Mouse (Mus musculus): Measurements from ENCODE around the gene Reep3. TPM values are rescaled to one million over a fixed set of nuclear protein-coding genes. Genes with fewer than 3 reads are reported as not detected.

Gene Reep3
- polyA plus RNA-seq, 1 experiment: 14.7 TPM

GRCm38 (mm10) chr10:66973274-66973673, 123.5 kb downstream of the Reep3 start:
- no peak for TF ChIP-seq USF1 (IDR thresholded peaks at IDR 0.05; ENCODE audit: low read depth)
- no peak for TF ChIP-seq FOSL1 (IDR thresholded peaks at IDR 0.05; ENCODE audit: insufficient read depth, low read length, poor library complexity, severe bottlenecking)
- TF ChIP-seq MYOG (IDR thresholded peaks at IDR 0.05; ENCODE audit: control insufficient read depth, extremely low read depth, insufficient read length): no peak
- no peak for TF ChIP-seq MAX (IDR thresholded peaks at IDR 0.05)
- no peak overlapping the region for H3ac ChIP-seq (ENCODE audit: control insufficient read depth, insufficient read length, low read depth)
- H3K79me2 ChIP-seq (ENCODE audit: control insufficient read depth, insufficient read depth): no peaks in the 10 kb centered on the region
- H3K4me3 ChIP-seq (ENCODE audit: insufficient read depth, poor library complexity, severe bottlenecking): no peak overlapping the region
- H3K27me3 ChIP-seq (ENCODE audit: control insufficient read depth, insufficient read depth, insufficient read length): no peaks in the 10 kb centered on the region
- H3K79me3 ChIP-seq (ENCODE audit: low read depth): no peaks in the 10 kb centered on the region
- no peaks in the 10 kb centered on the region for H3K36me3 ChIP-seq (ENCODE audit: control insufficient read depth, insufficient read depth)

- Histone ChIP-seq H3K36me3 (ENCODE audit: control insufficient read depth, insufficient read depth) (no peaks in the 10 kb centered on the region), H3K79me2 (ENCODE audit: control insufficient read depth, insufficient read depth) (no peaks in the 10 kb centered on the region), H3K27me3 (ENCODE audit: control insufficient read depth, insufficient read depth, insufficient read length) (no peaks in the 10 kb centered on the region), H3K4me3 (ENCODE audit: insufficient read depth, poor library complexity, severe bottlenecking) (no peak overlapping the region), H3K79me3 (ENCODE audit: low read depth) (no peaks in the 10 kb centered on the region), H3ac (ENCODE audit: control insufficient read depth, insufficient read length, low read depth) (no peak overlapping the region)
- TF ChIP-seq MAX (IDR thresholded peaks at IDR 0.05): no peak
- TF ChIP-seq FOSL1 (IDR thresholded peaks at IDR 0.05; ENCODE audit: insufficient read depth, low read length, poor library complexity, severe bottlenecking): no peak
- no peak for TF ChIP-seq CTCF (IDR thresholded peaks at IDR 0.05; ENCODE audit: control insufficient read depth, insufficient read depth, insufficient read length)
- no peak for TF ChIP-seq USF1 (IDR thresholded peaks at IDR 0.05; ENCODE audit: low read depth)
- TF ChIP-seq MYOG (IDR thresholded peaks at IDR 0.05; ENCODE audit: control insufficient read depth, extremely low read depth, insufficient read length): no peak
- TF ChIP-seq CEBPB (IDR thresholded peaks at IDR 0.05; ENCODE audit: low read depth): no peak
Measured at GRCm38 (mm10) chr10:66970336-66971115, 126.2 kb downstream of the Reep3 start.

- TF ChIP-seq MYOD1 (IDR thresholded peaks at IDR 0.05; ENCODE audit: control insufficient read depth, insufficient read length, low read depth) (no peak), MAX (IDR thresholded peaks at IDR 0.05) (no peak), USF1 (IDR thresholded peaks at IDR 0.05; ENCODE audit: low read depth) (no peak), CTCF (IDR thresholded peaks at IDR 0.05; ENCODE audit: control insufficient read depth, insufficient read depth, insufficient read length) (no peak), MYOG (IDR thresholded peaks at IDR 0.05; ENCODE audit: control insufficient read depth, extremely low read depth, insufficient read length) (no peak), FOSL1 (IDR thresholded peaks at IDR 0.05; ENCODE audit: insufficient read depth, low read length, poor library complexity, severe bottlenecking) (no peak), CEBPB (IDR thresholded peaks at IDR 0.05; ENCODE audit: low read depth) (no peak)
Measured at GRCm38 (mm10) chr10:66969581-66969980, 127.2 kb downstream of the Reep3 start.

GRCm38 (mm10) chr10:66969081-66969480, 127.7 kb downstream of the Reep3 start:
- Histone ChIP-seq H3K27me3 (ENCODE audit: control insufficient read depth, insufficient read depth, insufficient read length) (no peaks in the 10 kb centered on the region), H3K4me3 (ENCODE audit: insufficient read depth, poor library complexity, severe bottlenecking) (no peak overlapping the region), H3K79me3 (ENCODE audit: low read depth) (no peaks in the 10 kb centered on the region), H3ac (ENCODE audit: control insufficient read depth, insufficient read length, low read depth) (no peak overlapping the region), H3K79me2 (ENCODE audit: control insufficient read depth, insufficient read depth) (no peaks in the 10 kb centered on the region), H3K36me3 (ENCODE audit: control insufficient read depth, insufficient read depth) (no peaks in the 10 kb centered on the region)
- no peak for TF ChIP-seq MYOG (IDR thresholded peaks at IDR 0.05; ENCODE audit: control insufficient read depth, extremely low read depth, insufficient read length)
- no peak for TF ChIP-seq USF1 (IDR thresholded peaks at IDR 0.05; ENCODE audit: low read depth)
- TF ChIP-seq MYOD1 (IDR thresholded peaks at IDR 0.05; ENCODE audit: control insufficient read depth, insufficient read length, low read depth): no peak
- TF ChIP-seq FOSL1 (IDR thresholded peaks at IDR 0.05; ENCODE audit: insufficient read depth, low read length, poor library complexity, severe bottlenecking): no peak
- TF ChIP-seq CEBPB (IDR thresholded peaks at IDR 0.05; ENCODE audit: low read depth): no peak
- TF ChIP-seq CTCF (IDR thresholded peaks at IDR 0.05; ENCODE audit: control insufficient read depth, insufficient read depth, insufficient read length): no peak
- no peak for TF ChIP-seq MAX (IDR thresholded peaks at IDR 0.05)

More at GRCm38 (mm10) chr10:66969581-66969980, 127.2 kb downstream of the Reep3 start:
- H3ac ChIP-seq (ENCODE audit: control insufficient read depth, insufficient read length, low read depth): no peak overlapping the region
- H3K79me3 ChIP-seq (ENCODE audit: low read depth): no peaks in the 10 kb centered on the region
- no peaks in the 10 kb centered on the region for H3K79me2 ChIP-seq (ENCODE audit: control insufficient read depth, insufficient read depth)
- H3K4me3 ChIP-seq (ENCODE audit: insufficient read depth, poor library complexity, severe bottlenecking): no peak overlapping the region
- no peaks in the 10 kb centered on the region for H3K36me3 ChIP-seq (ENCODE audit: control insufficient read depth, insufficient read depth)
- H3K27me3 ChIP-seq (ENCODE audit: control insufficient read depth, insufficient read depth, insufficient read length): no peaks in the 10 kb centered on the region

GRCm38 (mm10) chr10:66968541-66968940, 128.2 kb downstream of the Reep3 start:
- TF ChIP-seq CTCF (IDR thresholded peaks at IDR 0.05; ENCODE audit: control insufficient read depth, insufficient read depth, insufficient read length) (no peak), FOSL1 (IDR thresholded peaks at IDR 0.05; ENCODE audit: insufficient read depth, low read length, poor library complexity, severe bottlenecking) (no peak), MYOD1 (IDR thresholded peaks at IDR 0.05; ENCODE audit: control insufficient read depth, insufficient read length, low read depth) (no peak), MYOG (IDR thresholded peaks at IDR 0.05; ENCODE audit: control insufficient read depth, extremely low read depth, insufficient read length) (no peak), USF1 (IDR thresholded peaks at IDR 0.05; ENCODE audit: low read depth) (no peak), MAX (IDR thresholded peaks at IDR 0.05) (no peak), CEBPB (IDR thresholded peaks at IDR 0.05; ENCODE audit: low read depth) (no peak)
- Histone ChIP-seq H3K79me2 (ENCODE audit: control insufficient read depth, insufficient read depth) (no peaks in the 10 kb centered on the region), H3K4me3 (ENCODE audit: insufficient read depth, poor library complexity, severe bottlenecking) (no peak overlapping the region), H3K79me3 (ENCODE audit: low read depth) (no peaks in the 10 kb centered on the region), H3K36me3 (ENCODE audit: control insufficient read depth, insufficient read depth) (no peaks in the 10 kb centered on the region), H3K27me3 (ENCODE audit: control insufficient read depth, insufficient read depth, insufficient read length) (no peaks in the 10 kb centered on the region), H3ac (ENCODE audit: control insufficient read depth, insufficient read length, low read depth) (no peak overlapping the region)
